Mouse (Mus musculus) hematopoietic multipotent progenitor cell, adult 10-12 weeks (in vitro differentiated cells): ENCODE data around the gene Minar1. TPM values are rescaled to one million over a fixed set of nuclear protein-coding genes. Genes with fewer than 3 reads are reported as not detected.

Experiments
- polyA plus RNA-seq: library from polyadenylated mRNA; stranded (reverse); fragments of >175 nt; gene quantifications from 2 replicates; pipeline ENCODE4 v1.2.3, GENCODE M21; 2012; ENCODE audit warnings: low replicate concordance

Gene Minar1
- polyA plus RNA-seq = 0.06 TPM in 1 of 2 replicates, not detected in the other

DNA sequence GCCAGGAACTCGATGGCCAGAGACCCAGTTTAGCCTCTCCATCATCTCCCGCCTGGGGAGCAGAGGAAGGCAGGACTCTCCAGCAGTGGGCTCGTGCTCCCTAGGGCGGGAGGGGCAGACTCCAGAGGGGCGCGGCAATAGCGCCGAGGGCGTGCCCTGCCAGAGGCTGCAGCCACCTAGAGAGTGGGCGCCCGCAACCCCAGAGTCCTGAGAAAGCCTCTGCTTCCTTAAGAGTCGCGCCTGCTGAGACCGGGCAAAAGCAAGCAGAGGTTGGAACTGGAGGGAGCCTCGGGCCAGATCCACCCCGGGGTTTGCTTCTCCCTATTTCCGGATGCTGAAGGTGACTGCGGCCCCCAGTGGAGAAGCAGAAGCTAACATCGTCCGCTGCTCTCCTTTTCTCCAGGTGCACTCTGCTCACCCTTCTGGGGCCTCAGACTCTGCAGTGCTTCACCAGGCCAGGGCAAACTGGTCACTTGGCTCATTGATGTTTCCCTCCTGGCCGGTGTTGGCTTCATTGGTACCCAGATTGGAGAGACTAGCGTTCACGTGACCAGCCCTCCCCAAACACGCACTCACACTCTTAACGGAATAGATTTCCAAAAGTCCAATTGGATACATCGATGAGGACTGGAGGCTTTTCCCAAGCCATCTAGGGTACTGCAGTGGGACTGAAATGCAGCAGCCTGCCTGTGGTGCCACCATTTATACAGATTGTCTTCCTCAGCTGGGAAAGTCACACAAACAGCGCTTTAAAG lies at the start of gene Minar1:
Gene Minar1 (minus strand): TSS at position 120 of the 755 bp plus-strand sequence.

Other genes with a start within 250 kb of the Minar1 start
- gene Tmed3, start 81.9 kb upstream of the Minar1 start, polyA plus RNA-seq = 25.4 and 30.6 TPM in 2 replicates
- gene Ankrd34c, start 115.3 kb upstream of the Minar1 start, polyA plus RNA-seq = not detected in 2 replicates